Mouse (Mus musculus): Measurements from ENCODE around the gene Vmn1r1. TPM values are rescaled to one million over a fixed set of nuclear protein-coding genes. Genes with fewer than 3 reads are reported as not detected.
A peak's percentile ranks its signal among the peaks of the same experiment; 100 is the strongest.

Vmn1r1 gene
- polyA plus RNA-seq, 1 experiment from 2014 or later: not detected

DNA sequence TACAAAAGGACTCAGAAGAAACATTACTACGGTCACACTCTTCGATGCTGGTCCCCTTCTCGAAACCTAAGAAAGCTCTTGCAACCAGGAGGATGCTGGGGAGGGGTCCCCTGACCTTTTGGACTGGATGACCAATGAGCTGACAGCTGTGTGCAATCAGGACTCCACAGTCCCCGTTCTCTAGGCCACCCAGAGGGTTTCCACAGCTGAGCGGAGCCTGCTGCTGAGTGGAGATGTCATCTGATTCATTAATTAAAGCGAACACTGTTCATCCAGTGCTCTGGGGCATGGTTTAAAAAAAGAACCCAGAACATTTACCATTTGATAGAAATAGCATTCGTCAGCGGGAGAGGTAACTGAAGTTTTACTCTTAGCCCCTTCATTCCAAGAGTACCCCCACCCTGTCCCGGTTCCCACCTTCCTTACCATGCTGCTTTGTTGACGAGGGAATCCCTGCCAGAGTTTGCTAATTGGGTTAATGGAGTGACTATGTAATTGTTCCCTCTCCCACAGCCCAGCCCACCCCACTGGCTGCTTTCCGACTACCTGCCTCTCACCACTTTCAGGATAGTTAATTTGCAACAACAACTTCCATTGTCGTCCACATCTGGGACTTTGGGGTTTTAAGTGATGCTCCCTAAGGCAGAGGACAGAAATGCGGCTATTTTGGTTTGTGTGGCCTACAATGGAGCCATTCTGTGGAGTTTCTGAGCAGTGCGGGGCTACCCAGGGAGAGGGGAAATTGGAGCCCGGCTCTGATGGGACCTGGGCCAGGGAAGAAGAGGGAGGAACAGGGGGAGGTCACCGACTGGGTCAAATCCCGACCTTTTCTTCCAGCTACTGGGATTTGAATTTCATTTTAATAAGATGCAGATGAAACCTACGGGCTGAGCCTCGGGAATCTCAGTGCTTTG lies 50.4 kb downstream of the Vmn1r1 start:
- Histone ChIP-seq H3K36me3 (ENCODE audit: control insufficient read depth, insufficient read depth, low read length) (no peaks in the 10 kb centered on the region), H3K27me3 (ENCODE audit: control insufficient read depth, insufficient read depth, low read length) (no peaks in the 10 kb centered on the region), H3K9me3 (ENCODE audit: control insufficient read depth, low read length) (no peaks in the 10 kb centered on the region), H3K9ac (ENCODE audit: low read length) (no peak overlapping the region), H3K4me2 (ENCODE audit: low read length) (no peak overlapping the region), H3K4me3 (ENCODE audit: control insufficient read depth in 1 of 2, insufficient read depth in 1 of 2, low read depth in 1 of 2, low read length in 2 of 2) (no peak overlapping the region), H3K27ac (replicated peaks in 1 of 2; ENCODE audit: control insufficient read depth in 1 of 2, insufficient read depth in 1 of 2, low read depth in 2 of 2, low read length in 2 of 2) (no peak overlapping the region), H3K4me1 (ENCODE audit: control insufficient read depth in 2 of 2, insufficient read depth in 2 of 2, low read length in 2 of 2) (peaks cover 27 to 32% of the 10 kb centered on the region in 2 experiments)
- WGBS: 61% methylated on average over 19 of the region's 19 CpGs
- no peak for ATAC-seq (ENCODE audit: insufficient number of reproducible peaks, insufficient read depth, low FRiP score, low read depth)

DNA sequence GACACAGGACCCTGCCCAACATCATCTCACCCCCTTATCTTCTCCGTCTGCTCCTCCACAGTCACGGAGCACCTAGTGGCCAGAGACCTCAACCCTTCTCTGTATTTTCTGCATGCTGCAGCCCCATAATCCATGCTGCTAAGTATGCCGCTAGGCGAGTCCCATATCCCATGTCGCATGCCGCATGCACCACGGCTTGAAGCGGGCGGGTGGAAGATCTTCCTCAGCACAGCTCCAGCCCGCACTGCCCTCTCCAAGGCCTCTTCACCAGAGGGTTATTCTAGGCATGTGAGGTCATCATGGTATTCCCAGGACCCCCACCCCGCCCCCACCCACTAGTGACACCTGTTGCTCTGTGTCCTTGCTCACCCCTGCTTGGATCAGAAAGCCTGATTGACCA lies 51.2 kb downstream of the Vmn1r1 start:
- WGBS: 68% methylated on average over 11 of the region's 11 CpGs
- H3K4me2 ChIP-seq (ENCODE audit: low read length): no peak overlapping the region
- no peak overlapping the region for H3K4me3 ChIP-seq (ENCODE audit: control insufficient read depth in 1 of 2, insufficient read depth in 1 of 2, low read depth in 1 of 2, low read length in 2 of 2)
- no peaks in the 10 kb centered on the region for H3K27me3 ChIP-seq (ENCODE audit: control insufficient read depth, insufficient read depth, low read length)
- no peak for ATAC-seq (ENCODE audit: insufficient number of reproducible peaks, insufficient read depth, low FRiP score, low read depth)
- no peaks in the 10 kb centered on the region for H3K9me3 ChIP-seq (ENCODE audit: control insufficient read depth, low read length)
- H3K9ac ChIP-seq (ENCODE audit: low read length): no peak overlapping the region
- H3K4me1 ChIP-seq (ENCODE audit: control insufficient read depth in 2 of 2, insufficient read depth in 2 of 2, low read length in 2 of 2): peaks cover 32% of the 10 kb centered on the region in 2 experiments
- H3K36me3 ChIP-seq (ENCODE audit: control insufficient read depth, insufficient read depth, low read length): no peaks in the 10 kb centered on the region
- H3K27ac ChIP-seq (replicated peaks in 1 of 2; ENCODE audit: control insufficient read depth in 1 of 2, insufficient read depth in 1 of 2, low read depth in 2 of 2, low read length in 2 of 2): no peak overlapping the region

DNA sequence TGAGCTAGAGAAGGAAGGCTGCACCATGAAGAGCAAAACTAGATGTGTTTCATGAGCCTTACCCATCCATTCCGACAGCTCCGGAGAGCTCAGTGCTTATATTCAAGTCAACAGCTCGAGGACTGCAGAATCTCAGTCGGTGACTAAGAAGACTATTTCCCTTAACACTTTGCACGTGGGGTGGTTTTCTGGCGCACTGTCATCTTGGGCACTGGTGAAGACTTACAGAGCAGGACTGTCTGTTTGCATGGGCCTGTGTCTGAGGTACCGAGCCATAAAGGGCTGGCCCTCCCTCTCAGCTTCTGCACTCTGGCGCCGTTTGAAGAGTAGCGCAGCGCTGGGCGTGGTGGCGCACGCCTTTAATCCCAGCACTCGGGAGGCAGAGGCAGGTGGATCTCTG lies 51.9 kb downstream of the Vmn1r1 start:
- no peak for ATAC-seq (ENCODE audit: insufficient number of reproducible peaks, insufficient read depth, low FRiP score, low read depth)
- Histone ChIP-seq H3K4me3 (ENCODE audit: control insufficient read depth in 1 of 2, insufficient read depth in 1 of 2, low read depth in 1 of 2, low read length in 2 of 2) (no peak overlapping the region), H3K27me3 (ENCODE audit: control insufficient read depth, insufficient read depth, low read length) (no peaks in the 10 kb centered on the region), H3K9me3 (ENCODE audit: control insufficient read depth, low read length) (no peaks in the 10 kb centered on the region), H3K9ac (ENCODE audit: low read length) (0 out of 2 replicates have a peak overlapping the region, but pooled peaks have one; percentile 54), H3K36me3 (ENCODE audit: control insufficient read depth, insufficient read depth, low read length) (no peaks in the 10 kb centered on the region), H3K27ac (replicated peaks in 1 of 2; ENCODE audit: control insufficient read depth in 1 of 2, insufficient read depth in 1 of 2, low read depth in 2 of 2, low read length in 2 of 2) (no peak overlapping the region), H3K4me1 (ENCODE audit: control insufficient read depth in 2 of 2, insufficient read depth in 2 of 2, low read length in 2 of 2) (peaks cover 35% of the 10 kb centered on the region in 2 experiments), H3K4me2 (ENCODE audit: low read length) (no peak overlapping the region)
- 84% methylated on average over 15 of the region's 15 CpGs for WGBS

DNA sequence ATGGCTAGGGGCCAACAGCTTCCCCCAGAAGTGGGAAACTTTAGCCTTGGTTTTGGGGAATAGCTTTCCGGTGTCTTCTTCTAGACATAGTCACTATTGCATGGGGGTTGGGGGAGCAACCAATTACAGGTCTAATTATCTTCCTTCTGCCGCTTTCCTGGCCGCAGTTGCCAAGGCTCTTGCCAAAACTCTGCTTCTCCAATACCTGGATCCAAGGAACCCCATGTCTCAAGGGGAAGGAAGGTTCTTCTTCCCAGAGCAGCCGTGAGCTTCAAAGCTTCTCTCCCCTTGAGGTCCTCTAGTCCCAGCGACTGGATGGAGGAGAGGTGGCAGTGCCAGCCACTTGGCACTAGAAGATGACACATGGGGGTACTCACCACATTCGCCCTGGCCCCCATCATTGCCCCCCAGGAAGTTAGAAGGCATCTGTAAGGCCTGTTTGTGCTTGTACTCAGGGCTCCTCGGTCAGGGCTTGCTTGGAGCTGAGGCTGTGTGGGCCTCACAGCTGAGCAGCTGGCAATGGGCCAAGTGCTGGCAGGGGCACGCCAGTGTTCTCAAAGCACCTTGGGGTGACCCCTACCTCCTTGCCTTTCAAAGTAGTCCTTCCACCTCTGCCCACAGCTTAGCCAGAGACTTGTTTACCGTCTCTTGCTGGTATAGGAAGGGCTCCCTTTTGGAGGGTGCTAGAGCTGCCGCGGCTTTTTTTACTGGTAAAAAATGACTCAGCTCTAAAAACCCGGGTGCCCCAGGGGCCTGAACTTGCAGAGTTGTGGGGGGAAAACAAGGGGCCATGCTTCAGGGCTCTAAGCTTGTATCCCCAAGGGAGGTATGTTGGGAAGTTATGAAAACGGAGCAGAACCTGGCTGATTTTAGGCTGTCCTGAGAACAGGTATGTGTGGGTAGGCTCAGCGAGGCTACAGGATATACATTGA lies 52.6 kb downstream of the Vmn1r1 start:
- peak; percentile 58 for ATAC-seq (ENCODE audit: insufficient number of reproducible peaks, insufficient read depth, low FRiP score, low read depth)
- H3K9me3 ChIP-seq (ENCODE audit: control insufficient read depth, low read length): no peaks in the 10 kb centered on the region
- peak overlapping the region; percentile 11; the same call in 1 of the 2 replicates for H3K4me2 ChIP-seq (ENCODE audit: low read length)
- peak overlapping the region in 1 of 2 experiments; percentile 51; a peak in 1 of 4 replicates for H3K27ac ChIP-seq (replicated peaks in 1 of 2; ENCODE audit: control insufficient read depth in 1 of 2, insufficient read depth in 1 of 2, low read depth in 2 of 2, low read length in 2 of 2)
- H3K27me3 ChIP-seq (ENCODE audit: control insufficient read depth, insufficient read depth, low read length): no peaks in the 10 kb centered on the region
- H3K36me3 ChIP-seq (ENCODE audit: control insufficient read depth, insufficient read depth, low read length): no peaks in the 10 kb centered on the region
- no peak overlapping the region for H3K4me3 ChIP-seq (ENCODE audit: control insufficient read depth in 1 of 2, insufficient read depth in 1 of 2, low read depth in 1 of 2, low read length in 2 of 2)
- H3K4me1 ChIP-seq (ENCODE audit: control insufficient read depth in 2 of 2, insufficient read depth in 2 of 2, low read length in 2 of 2): peaks cover 36 to 39% of the 10 kb centered on the region in 2 experiments
- peak overlapping the region; percentile 54; the same call in 1 of the 2 replicates for H3K9ac ChIP-seq (ENCODE audit: low read length)
- WGBS: 61% methylated on average over 14 of the region's 14 CpGs

DNA sequence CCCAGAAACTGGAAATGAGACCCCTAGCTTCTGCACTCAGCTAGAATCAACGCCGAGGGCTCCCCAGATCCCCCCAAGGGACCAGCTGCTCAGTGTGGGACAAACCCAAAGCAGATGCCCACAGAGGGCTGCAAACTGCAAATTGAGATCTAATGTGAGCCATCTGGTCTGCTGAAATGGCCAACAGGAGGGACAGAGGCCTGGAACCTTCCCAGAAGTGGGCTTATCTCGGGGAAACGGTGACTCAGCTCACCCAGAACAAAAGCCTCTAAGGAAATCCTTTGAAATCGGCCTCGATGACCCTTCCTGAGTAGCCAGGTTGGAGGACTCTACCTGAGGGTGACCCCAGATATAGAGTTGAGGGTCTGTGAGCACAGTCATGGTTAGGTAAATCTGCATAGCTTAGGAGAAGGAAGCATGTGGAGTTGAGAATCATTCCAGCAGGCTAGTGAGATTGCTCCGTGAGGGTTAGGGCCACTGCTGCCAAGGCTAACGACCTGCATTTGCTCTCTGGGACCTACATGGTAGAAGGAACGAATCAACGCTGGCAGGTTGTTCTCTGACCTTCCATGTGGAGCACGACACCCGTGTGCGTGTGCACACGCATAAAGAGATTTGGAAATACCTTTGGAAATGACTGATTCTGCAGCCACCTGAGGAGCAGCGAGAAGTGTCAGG lies 53.4 kb downstream of the Vmn1r1 start:
- Histone ChIP-seq H3K9ac (ENCODE audit: low read length) (no peak overlapping the region), H3K4me1 (ENCODE audit: control insufficient read depth in 2 of 2, insufficient read depth in 2 of 2, low read length in 2 of 2) (peaks cover 36 to 39% of the 10 kb centered on the region in 2 experiments), H3K4me2 (ENCODE audit: low read length) (no peak overlapping the region), H3K27me3 (ENCODE audit: control insufficient read depth, insufficient read depth, low read length) (no peaks in the 10 kb centered on the region), H3K27ac (replicated peaks in 1 of 2; ENCODE audit: control insufficient read depth in 1 of 2, insufficient read depth in 1 of 2, low read depth in 2 of 2, low read length in 2 of 2) (peak overlapping the region in 1 of 2 experiments; percentile 43; a peak in 2 of 4 replicates), H3K9me3 (ENCODE audit: control insufficient read depth, low read length) (no peaks in the 10 kb centered on the region), H3K36me3 (ENCODE audit: control insufficient read depth, insufficient read depth, low read length) (no peaks in the 10 kb centered on the region), H3K4me3 (ENCODE audit: control insufficient read depth in 1 of 2, insufficient read depth in 1 of 2, low read depth in 1 of 2, low read length in 2 of 2) (no peak overlapping the region)
- WGBS: 55% methylated on average over 15 of the region's 15 CpGs
- no peak for ATAC-seq (ENCODE audit: insufficient number of reproducible peaks, insufficient read depth, low FRiP score, low read depth)

DNA sequence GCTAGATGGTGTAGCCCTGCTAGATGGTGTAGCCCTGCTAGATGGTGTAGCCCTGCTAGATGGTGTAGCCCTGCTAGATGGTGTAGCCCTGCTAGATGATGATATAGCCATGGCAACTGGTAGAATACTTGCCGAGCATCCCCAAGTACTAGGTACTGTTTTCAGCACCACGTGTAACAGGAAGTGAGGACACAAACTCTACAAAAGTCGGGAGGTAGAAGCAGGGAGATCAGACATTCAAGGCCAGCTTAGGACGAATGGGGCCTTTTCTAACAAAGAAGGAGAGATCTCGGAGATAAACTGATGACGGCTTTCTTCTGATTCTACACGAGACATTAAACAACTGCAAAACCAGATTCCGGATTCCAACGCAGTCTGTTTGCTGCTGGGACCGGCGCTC lies 54.1 kb downstream of the Vmn1r1 start:
- WGBS: 91% methylated on average over 11 of the region's 11 CpGs
- H3K9ac ChIP-seq (ENCODE audit: low read length): no peak overlapping the region
- H3K4me2 ChIP-seq (ENCODE audit: low read length): no peak overlapping the region
- no peaks in the 10 kb centered on the region for H3K27me3 ChIP-seq (ENCODE audit: control insufficient read depth, insufficient read depth, low read length)
- H3K4me3 ChIP-seq (ENCODE audit: control insufficient read depth in 1 of 2, insufficient read depth in 1 of 2, low read depth in 1 of 2, low read length in 2 of 2): no peak overlapping the region
- H3K27ac ChIP-seq (replicated peaks in 1 of 2; ENCODE audit: control insufficient read depth in 1 of 2, insufficient read depth in 1 of 2, low read depth in 2 of 2, low read length in 2 of 2): no peak overlapping the region
- no peak for ATAC-seq (ENCODE audit: insufficient number of reproducible peaks, insufficient read depth, low FRiP score, low read depth)
- peaks cover 38 to 39% of the 10 kb centered on the region in 2 experiments for H3K4me1 ChIP-seq (ENCODE audit: control insufficient read depth in 2 of 2, insufficient read depth in 2 of 2, low read length in 2 of 2)
- no peaks in the 10 kb centered on the region for H3K36me3 ChIP-seq (ENCODE audit: control insufficient read depth, insufficient read depth, low read length)
- no peaks in the 10 kb centered on the region for H3K9me3 ChIP-seq (ENCODE audit: control insufficient read depth, low read length)

All from heart, embryonic 14.5 days (tissue).